Mouse (Mus musculus): ENCODE results near the gene Amot. TPM values are rescaled to one million over a fixed set of nuclear protein-coding genes. Genes with fewer than 3 reads are reported as not detected.

Gene Amot
- polyA plus RNA-seq, 1 experiment from 2014 or later = 8.0 TPM

DNA sequence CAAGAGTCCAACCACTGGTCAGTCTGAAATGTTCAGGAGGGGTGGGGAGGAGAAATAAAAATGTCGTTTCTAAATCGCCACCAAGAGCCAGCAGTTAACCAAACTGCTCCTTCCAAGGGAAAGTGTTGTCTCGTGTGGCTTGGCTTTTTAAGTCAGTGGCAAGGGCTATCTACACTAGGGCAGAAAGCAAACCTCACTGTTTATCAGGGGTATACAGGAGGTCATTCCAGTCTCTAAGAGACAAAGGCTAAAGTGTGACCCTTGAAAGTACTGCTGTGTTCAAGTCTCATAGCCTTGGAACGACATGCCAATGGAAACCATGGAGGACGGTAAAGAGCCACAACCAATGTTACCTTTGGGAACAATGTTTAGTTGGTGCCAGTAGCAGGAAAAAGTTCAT is 15.0 kb downstream of the Amot start:
- no peak overlapping the region for H3K27ac ChIP-seq (ENCODE audit: low read depth, low read length)
- no peaks in the 10 kb centered on the region for H3K27me3 ChIP-seq (ENCODE audit: control insufficient read depth, insufficient read depth, low read length)
- ATAC-seq (ENCODE audit: low read depth) = no peak
- no peaks in the 10 kb centered on the region for H3K4me1 ChIP-seq (ENCODE audit: control insufficient read depth, insufficient read depth, low read length)
- H3K36me3 ChIP-seq (ENCODE audit: control insufficient read depth, insufficient read depth, low read length) = no peaks in the 10 kb centered on the region
- H3K9me3 ChIP-seq (ENCODE audit: control insufficient read depth, low read length) = no peaks in the 10 kb centered on the region
- 83% methylated on average over 5 of the region's 5 CpGs for WGBS
- no peak overlapping the region for H3K4me2 ChIP-seq (ENCODE audit: low read depth, low read length)
- no peak overlapping the region for H3K9ac ChIP-seq (replicated peaks; ENCODE audit: low read depth, low read length)
- no peak overlapping the region for H3K4me3 ChIP-seq (ENCODE audit: low read depth, low read length)

DNA sequence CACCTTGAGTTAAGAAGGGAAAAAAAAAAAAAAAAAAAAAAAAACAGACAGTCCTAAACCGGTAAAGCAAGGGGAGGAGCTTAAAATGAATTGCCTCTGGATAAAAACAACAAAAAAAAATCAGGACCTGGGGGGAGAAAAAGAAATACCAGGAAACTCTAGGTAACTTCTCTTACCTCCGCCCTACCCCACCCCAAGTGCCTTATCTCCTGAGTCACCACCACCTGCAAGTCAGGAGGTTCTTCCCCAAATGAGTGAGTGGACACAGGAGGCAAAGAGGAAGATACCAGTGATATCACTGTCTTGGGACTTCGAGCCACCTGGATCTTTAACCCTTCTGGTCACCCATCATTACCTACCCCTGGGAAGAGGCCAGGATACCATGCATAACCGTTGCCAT is 19.5 kb downstream of the Amot start:
- 74% methylated on average over 4 of the region's 4 CpGs for WGBS
- H3K4me1 ChIP-seq (ENCODE audit: control insufficient read depth, insufficient read depth, low read length) = no peaks in the 10 kb centered on the region
- ATAC-seq (ENCODE audit: low read depth) = no peak
- H3K27ac ChIP-seq (ENCODE audit: low read depth, low read length) = no peak overlapping the region
- no peaks in the 10 kb centered on the region for H3K27me3 ChIP-seq (ENCODE audit: control insufficient read depth, insufficient read depth, low read length)
- no peaks in the 10 kb centered on the region for H3K36me3 ChIP-seq (ENCODE audit: control insufficient read depth, insufficient read depth, low read length)
- H3K9me3 ChIP-seq (ENCODE audit: control insufficient read depth, low read length) = no peaks in the 10 kb centered on the region
- H3K4me3 ChIP-seq (ENCODE audit: low read depth, low read length) = no peak overlapping the region
- no peak overlapping the region for H3K4me2 ChIP-seq (ENCODE audit: low read depth, low read length)
- no peak overlapping the region for H3K9ac ChIP-seq (replicated peaks; ENCODE audit: low read depth, low read length)

DNA sequence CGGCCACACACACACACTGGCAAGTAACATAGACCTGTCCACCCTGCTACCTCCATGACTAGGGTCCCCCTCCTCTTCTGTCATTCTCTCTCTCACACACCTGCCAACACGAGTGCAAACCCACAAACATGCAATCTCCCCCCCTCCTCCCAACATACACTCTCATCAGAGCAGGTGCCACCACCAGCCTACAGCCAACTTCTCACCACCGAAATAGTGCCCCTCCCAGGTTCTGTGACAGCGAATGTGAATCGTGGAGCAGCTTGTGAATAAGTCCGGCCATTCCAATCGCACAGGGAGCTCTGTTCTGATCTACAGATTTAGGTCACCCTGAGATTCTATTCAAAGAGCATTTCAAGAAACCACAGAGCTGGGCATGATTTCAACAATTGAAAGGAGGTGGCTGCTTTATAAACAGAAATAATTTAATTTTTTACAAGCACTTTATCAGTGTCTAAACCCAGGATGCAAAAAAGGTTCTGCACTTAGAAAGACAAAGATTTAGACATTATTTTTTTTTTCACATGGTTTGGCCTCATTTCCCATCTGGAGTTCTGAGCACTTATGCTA is 21.4 kb downstream of the Amot start:
- Histone ChIP-seq H3K4me3 (ENCODE audit: low read depth, low read length) (no peak overlapping the region), H3K36me3 (ENCODE audit: control insufficient read depth, insufficient read depth, low read length) (no peaks in the 10 kb centered on the region), H3K4me1 (ENCODE audit: control insufficient read depth, insufficient read depth, low read length) (no peaks in the 10 kb centered on the region), H3K9me3 (ENCODE audit: control insufficient read depth, low read length) (no peaks in the 10 kb centered on the region), H3K27ac (ENCODE audit: low read depth, low read length) (no peak overlapping the region), H3K4me2 (ENCODE audit: low read depth, low read length) (no peak overlapping the region), H3K9ac (replicated peaks; ENCODE audit: low read depth, low read length) (no peak overlapping the region), H3K27me3 (ENCODE audit: control insufficient read depth, insufficient read depth, low read length) (no peaks in the 10 kb centered on the region)
- ATAC-seq (ENCODE audit: low read depth) = no peak
- 89% methylated on average over 7 of the region's 7 CpGs for WGBS

DNA sequence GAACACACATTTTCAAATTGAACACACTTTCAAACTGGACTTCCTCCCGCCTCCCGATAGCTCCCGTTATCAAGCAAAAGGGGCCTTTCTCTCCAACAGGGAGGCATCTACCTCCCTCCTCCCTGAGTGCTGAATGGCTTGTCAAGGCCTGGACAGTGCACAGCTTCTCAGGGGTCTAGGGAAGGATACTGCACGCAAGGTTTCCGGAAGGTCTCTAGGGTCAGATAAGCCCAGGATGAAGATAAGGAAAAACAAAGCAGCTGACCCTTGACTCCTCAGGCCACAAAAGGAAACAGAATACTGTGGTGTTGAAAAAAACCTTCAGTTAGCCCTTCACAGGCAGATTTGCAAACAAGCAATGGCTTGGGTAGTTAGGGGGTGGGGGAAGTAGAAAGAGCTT is 22.6 kb downstream of the Amot start:
- Histone ChIP-seq H3K27ac (ENCODE audit: low read depth, low read length) (no peak overlapping the region), H3K9ac (replicated peaks; ENCODE audit: low read depth, low read length) (no peak overlapping the region), H3K4me2 (ENCODE audit: low read depth, low read length) (no peak overlapping the region), H3K36me3 (ENCODE audit: control insufficient read depth, insufficient read depth, low read length) (no peaks in the 10 kb centered on the region), H3K27me3 (ENCODE audit: control insufficient read depth, insufficient read depth, low read length) (no peaks in the 10 kb centered on the region), H3K4me1 (ENCODE audit: control insufficient read depth, insufficient read depth, low read length) (no peaks in the 10 kb centered on the region), H3K4me3 (ENCODE audit: low read depth, low read length) (no peak overlapping the region), H3K9me3 (ENCODE audit: control insufficient read depth, low read length) (no peaks in the 10 kb centered on the region)
- 92% methylated on average over 5 of the region's 5 CpGs for WGBS
- ATAC-seq (ENCODE audit: low read depth) = no peak

DNA sequence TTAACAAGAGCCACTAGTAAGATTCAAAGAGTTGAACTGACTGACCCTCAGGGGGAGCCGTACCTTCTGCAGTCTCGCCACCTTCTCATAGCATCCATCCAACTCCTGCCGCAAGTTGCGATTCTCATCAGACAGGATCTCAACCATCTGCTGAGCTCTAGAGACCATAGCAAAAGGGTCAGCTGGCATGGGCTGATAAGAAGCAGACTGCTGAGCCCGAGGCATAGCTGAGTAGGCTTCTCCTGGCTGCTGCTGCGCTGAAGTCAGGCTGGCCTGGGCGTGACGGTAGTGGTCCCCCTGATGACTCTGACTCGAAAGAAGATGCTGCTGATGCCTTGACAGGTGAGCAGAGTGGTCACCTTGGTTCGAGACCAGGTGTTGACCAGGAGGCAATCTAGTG is 25.0 kb downstream of the Amot start:
- H3K4me3 ChIP-seq (ENCODE audit: low read depth, low read length) = no peak overlapping the region
- no peaks in the 10 kb centered on the region for H3K27me3 ChIP-seq (ENCODE audit: control insufficient read depth, insufficient read depth, low read length)
- ATAC-seq (ENCODE audit: low read depth) = no peak
- H3K9ac ChIP-seq (replicated peaks; ENCODE audit: low read depth, low read length) = no peak overlapping the region
- WGBS = 94% methylated on average over 10 of the region's 10 CpGs
- H3K4me1 ChIP-seq (ENCODE audit: control insufficient read depth, insufficient read depth, low read length) = no peaks in the 10 kb centered on the region
- H3K36me3 ChIP-seq (ENCODE audit: control insufficient read depth, insufficient read depth, low read length) = no peaks in the 10 kb centered on the region
- no peak overlapping the region for H3K4me2 ChIP-seq (ENCODE audit: low read depth, low read length)
- no peak overlapping the region for H3K27ac ChIP-seq (ENCODE audit: low read depth, low read length)
- H3K9me3 ChIP-seq (ENCODE audit: control insufficient read depth, low read length) = no peaks in the 10 kb centered on the region

DNA sequence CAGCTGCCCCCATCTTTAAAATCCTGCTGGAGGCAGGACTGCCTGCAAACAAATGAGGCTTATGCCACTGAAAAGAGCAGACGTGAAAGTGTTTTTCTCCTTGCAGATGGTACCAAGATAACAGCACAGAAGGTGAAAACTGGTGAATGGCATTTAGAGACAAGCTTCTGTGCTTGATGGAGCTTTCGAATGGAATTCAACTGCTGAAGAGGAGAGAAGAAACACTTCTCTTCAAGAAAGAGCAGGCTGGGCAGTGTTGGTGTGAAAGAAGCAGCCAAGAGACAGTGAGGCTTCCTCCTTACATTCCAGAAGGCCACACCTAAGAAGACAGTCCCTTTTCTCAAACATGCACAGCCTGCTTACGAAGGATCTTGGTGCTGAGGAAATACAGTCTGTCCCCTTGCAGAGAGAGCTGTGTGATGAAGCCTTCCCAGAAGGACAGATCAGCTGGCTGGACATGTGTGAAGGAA is 27.2 kb downstream of the Amot start:
- no peak overlapping the region for H3K4me2 ChIP-seq (ENCODE audit: low read depth, low read length)
- H3K4me3 ChIP-seq (ENCODE audit: low read depth, low read length) = no peak overlapping the region
- no peak overlapping the region for H3K9ac ChIP-seq (replicated peaks; ENCODE audit: low read depth, low read length)
- H3K36me3 ChIP-seq (ENCODE audit: control insufficient read depth, insufficient read depth, low read length) = no peaks in the 10 kb centered on the region
- no peak overlapping the region for H3K27ac ChIP-seq (ENCODE audit: low read depth, low read length)
- 58% methylated on average over 3 of the region's 3 CpGs for WGBS
- H3K4me1 ChIP-seq (ENCODE audit: control insufficient read depth, insufficient read depth, low read length) = no peaks in the 10 kb centered on the region
- ATAC-seq (ENCODE audit: low read depth) = no peak
- no peaks in the 10 kb centered on the region for H3K27me3 ChIP-seq (ENCODE audit: control insufficient read depth, insufficient read depth, low read length)
- no peaks in the 10 kb centered on the region for H3K9me3 ChIP-seq (ENCODE audit: control insufficient read depth, low read length)

DNA sequence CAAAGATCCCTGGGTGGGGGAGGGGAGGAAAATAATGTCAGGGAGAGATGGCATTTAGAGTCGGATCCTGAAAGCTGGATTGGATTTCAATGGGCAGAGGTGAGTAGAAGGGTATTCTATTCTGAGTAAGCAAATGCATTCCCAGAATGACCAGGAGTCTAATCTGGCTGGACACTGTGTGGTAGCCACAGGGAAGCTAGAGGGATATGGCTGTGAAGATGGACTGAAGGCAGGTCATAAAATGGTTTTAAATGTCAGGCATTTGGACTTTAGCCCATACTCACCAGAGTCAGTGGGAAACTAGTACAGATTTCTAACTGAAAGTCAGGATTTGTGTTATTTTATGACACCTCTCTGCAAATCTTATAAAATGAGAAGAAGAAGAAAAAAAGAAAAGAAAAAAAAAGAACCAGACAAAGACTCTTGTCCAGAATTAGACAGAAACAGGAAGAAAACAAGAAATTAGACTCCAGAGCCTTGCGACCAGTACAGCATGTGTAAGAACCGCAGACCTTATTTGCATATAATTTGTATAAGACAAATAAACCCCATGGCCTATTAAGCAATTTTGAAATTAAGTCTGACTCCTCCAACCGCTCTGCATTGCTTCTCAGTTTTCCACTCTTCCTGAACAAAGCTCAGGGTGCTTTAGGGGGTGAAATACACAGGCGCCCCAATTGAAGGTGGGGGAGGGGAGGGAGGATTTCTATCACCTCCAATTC is 27.8 kb downstream of the Amot start:
- Histone ChIP-seq H3K27me3 (ENCODE audit: control insufficient read depth, insufficient read depth, low read length) (no peaks in the 10 kb centered on the region), H3K4me3 (ENCODE audit: low read depth, low read length) (no peak overlapping the region), H3K9ac (replicated peaks; ENCODE audit: low read depth, low read length) (no peak overlapping the region), H3K9me3 (ENCODE audit: control insufficient read depth, low read length) (no peaks in the 10 kb centered on the region), H3K27ac (ENCODE audit: low read depth, low read length) (no peak overlapping the region), H3K4me2 (ENCODE audit: low read depth, low read length) (no peak overlapping the region), H3K4me1 (ENCODE audit: control insufficient read depth, insufficient read depth, low read length) (no peaks in the 10 kb centered on the region), H3K36me3 (ENCODE audit: control insufficient read depth, insufficient read depth, low read length) (no peaks in the 10 kb centered on the region)
- WGBS = 63% methylated on average over 5 of the region's 5 CpGs
- no peak for ATAC-seq (ENCODE audit: low read depth)

DNA sequence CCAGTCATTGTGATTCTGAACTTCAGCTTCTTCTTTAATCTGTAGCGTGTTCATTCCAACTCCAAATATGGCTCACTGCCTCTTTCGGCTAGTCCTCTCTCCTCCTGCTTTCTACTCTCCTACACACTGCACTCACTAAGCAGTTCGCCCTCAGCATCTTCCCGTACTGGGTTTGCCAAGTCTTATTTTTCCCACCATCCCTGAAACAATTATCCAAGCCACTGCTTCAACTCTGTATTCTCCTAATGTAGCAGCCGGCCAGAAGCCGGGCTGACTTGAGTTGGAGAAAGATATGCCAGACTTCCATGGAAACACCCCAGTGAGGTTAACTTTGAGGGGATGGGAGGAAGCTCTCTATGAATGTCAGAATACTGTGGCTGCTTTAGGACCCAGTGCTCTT is 36.7 kb downstream of the Amot start:
- 83% methylated on average over 6 of the region's 6 CpGs for WGBS
- H3K4me1 ChIP-seq (ENCODE audit: control insufficient read depth, insufficient read depth, low read length) = no peaks in the 10 kb centered on the region
- H3K9me3 ChIP-seq (ENCODE audit: control insufficient read depth, low read length) = no peaks in the 10 kb centered on the region
- ATAC-seq (ENCODE audit: low read depth) = no peak
- H3K27ac ChIP-seq (ENCODE audit: low read depth, low read length) = no peak overlapping the region
- no peaks in the 10 kb centered on the region for H3K27me3 ChIP-seq (ENCODE audit: control insufficient read depth, insufficient read depth, low read length)
- H3K4me3 ChIP-seq (ENCODE audit: low read depth, low read length) = no peak overlapping the region
- no peak overlapping the region for H3K4me2 ChIP-seq (ENCODE audit: low read depth, low read length)
- no peak overlapping the region for H3K9ac ChIP-seq (replicated peaks; ENCODE audit: low read depth, low read length)
- no peaks in the 10 kb centered on the region for H3K36me3 ChIP-seq (ENCODE audit: control insufficient read depth, insufficient read depth, low read length)

DNA sequence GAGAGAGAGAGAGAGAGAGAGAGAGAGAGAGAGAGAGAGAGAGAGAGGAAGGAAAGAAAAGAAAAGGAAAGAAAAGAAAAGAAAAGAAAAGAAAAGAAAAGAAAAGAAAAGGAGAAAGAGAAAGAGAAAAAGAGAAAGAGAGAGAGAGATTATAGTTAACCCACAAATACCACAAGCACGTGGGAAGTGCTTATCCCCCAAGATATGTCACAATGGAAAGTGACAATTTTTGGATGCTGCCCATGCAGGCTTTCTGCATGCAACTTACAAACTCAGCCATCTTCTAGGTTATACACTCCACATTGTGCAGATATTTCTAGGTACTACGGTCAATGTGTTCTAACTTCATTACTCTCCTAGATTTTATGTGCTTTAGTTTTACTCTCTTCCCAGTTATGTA is 41.5 kb downstream of the Amot start:
- Histone ChIP-seq H3K9ac (replicated peaks; ENCODE audit: low read depth, low read length) (no peak overlapping the region), H3K4me1 (ENCODE audit: control insufficient read depth, insufficient read depth, low read length) (no peaks in the 10 kb centered on the region), H3K9me3 (ENCODE audit: control insufficient read depth, low read length) (no peaks in the 10 kb centered on the region), H3K27me3 (ENCODE audit: control insufficient read depth, insufficient read depth, low read length) (no peaks in the 10 kb centered on the region), H3K4me3 (ENCODE audit: low read depth, low read length) (no peak overlapping the region), H3K36me3 (ENCODE audit: control insufficient read depth, insufficient read depth, low read length) (no peaks in the 10 kb centered on the region), H3K27ac (ENCODE audit: low read depth, low read length) (no peak overlapping the region), H3K4me2 (ENCODE audit: low read depth, low read length) (no peak overlapping the region)
- no peak for ATAC-seq (ENCODE audit: low read depth)
- WGBS = 79% methylated on average over 2 of the region's 2 CpGs

Data from neural tube, embryonic 14.5 days (tissue).